ENCODE assay signal across 8 mouse cellular contexts in genomic region chr11:3516859-3517845, GRCm38 (mm10). TPM values are rescaled to one million over a fixed set of nuclear protein-coding genes. Genes with fewer than 3 reads are reported as not detected.
A peak's percentile ranks its signal among the peaks of the same experiment; 100 is the strongest.
DNase-seq lines count a peak whose midpoint lies in the region; ATAC-seq lines count a peak whose summit lies in the region.

No protein-coding gene starts in this region.

- intact Hi-C loops in heart, postnatal 25 days (cut with DNase I) = no loop called here

- H3K27me3 ChIP-seq in heart, embryonic 10.5 days (ENCODE audit: insufficient read depth, poor library complexity, severe bottlenecking) = peaks cover 18% of the 10 kb centered on the region
- peaks cover 8% of the 10 kb centered on the region; the same call in 1 of the 2 replicates for H3K27me3 ChIP-seq in heart, embryonic 13.5 days (replicated peaks)
- peaks cover 2% of the 10 kb centered on the region; the same call in 1 of the 2 replicates for H3K27me3 ChIP-seq in kidney, embryonic 16.5 days (ENCODE audit: insufficient read depth, low read length)
- peaks cover 24% of the 10 kb centered on the region for H3K27me3 ChIP-seq in midbrain, embryonic 11.5 days (ENCODE audit: control insufficient read depth, insufficient read depth, low read length)

- no peaks in the 10 kb centered on the region for H3K9me3 ChIP-seq in heart, embryonic 10.5 days
- no peaks in the 10 kb centered on the region for H3K9me3 ChIP-seq in heart, embryonic 13.5 days
- H3K9me3 ChIP-seq in kidney, embryonic 16.5 days (ENCODE audit: low read length) = no peaks in the 10 kb centered on the region
- H3K9me3 ChIP-seq in midbrain, embryonic 11.5 days (ENCODE audit: control insufficient read depth, low read length) = no peaks in the 10 kb centered on the region

- peaks cover 49% of the 10 kb centered on the region for H3K4me1 ChIP-seq in heart, embryonic 10.5 days
- H3K4me1 ChIP-seq in heart, embryonic 13.5 days = peaks cover 71% of the 10 kb centered on the region
- peaks cover 28% of the 10 kb centered on the region for H3K4me1 ChIP-seq in kidney, embryonic 16.5 days (ENCODE audit: insufficient read depth, low read length)
- peaks cover 14% of the 10 kb centered on the region for H3K4me1 ChIP-seq in midbrain, embryonic 11.5 days (ENCODE audit: control insufficient read depth, insufficient read depth, low read length)

- peak overlapping the region; percentile 42; the same call in 1 of the 2 replicates for H3K27ac ChIP-seq in heart, embryonic 10.5 days
- no peak overlapping the region for H3K27ac ChIP-seq in heart, embryonic 13.5 days (replicated peaks)
- H3K27ac ChIP-seq in kidney, embryonic 16.5 days (ENCODE audit: low read length) = no peak overlapping the region
- H3K27ac ChIP-seq in midbrain, embryonic 11.5 days (ENCODE audit: low read depth, low read length) = no peak overlapping the region

- peak overlapping the region; percentile 77 for H3K4me2 ChIP-seq in heart, embryonic 13.5 days
- H3K4me2 ChIP-seq in kidney, embryonic 16.5 days (replicated peaks; ENCODE audit: low read depth, low read length) = peak overlapping the region; percentile 83
- H3K4me2 ChIP-seq in midbrain, embryonic 11.5 days = peak overlapping the region; percentile 68

- peak overlapping the region; percentile 72 for H3K9ac ChIP-seq in heart, embryonic 13.5 days
- H3K9ac ChIP-seq in kidney, embryonic 16.5 days (replicated peaks; ENCODE audit: low read length) = peak overlapping the region; percentile 53
- peak overlapping the region; percentile 53 for H3K9ac ChIP-seq in midbrain, embryonic 11.5 days (ENCODE audit: low read length)

- H3K4me3 ChIP-seq in heart, embryonic 10.5 days = peak overlapping the region; percentile 55
- peak overlapping the region; percentile 43 for H3K4me3 ChIP-seq in heart, embryonic 13.5 days
- H3K4me3 ChIP-seq in kidney, embryonic 16.5 days (ENCODE audit: low read length) = peak overlapping the region; percentile 35
- peak overlapping the region; percentile 34 for H3K4me3 ChIP-seq in midbrain, embryonic 11.5 days (ENCODE audit: low read depth, low read length)

- DNase-seq in heart, embryonic 10.5 days (ENCODE audit: low spot score) = peak; percentile 77
- no peak for DNase-seq in heart, postnatal 25 days (ENCODE audit: low spot score)
- peak; percentile 77 for DNase-seq in cerebellum, adult 9-11 months
- peak; percentile 91 for DNase-seq in midbrain, embryonic 11.5 days (ENCODE audit: low spot score, missing footprints)
- no peak for DNase-seq in urinary bladder, adult 2 months (ENCODE audit: low spot score)
- no peak for DNase-seq in spleen, adult 12 weeks (ENCODE audit: low spot score)

- H3K36me3 ChIP-seq in heart, embryonic 10.5 days = peaks cover 24% of the 10 kb centered on the region
- H3K36me3 ChIP-seq in heart, embryonic 13.5 days = peaks cover 35% of the 10 kb centered on the region
- H3K36me3 ChIP-seq in kidney, embryonic 16.5 days (ENCODE audit: insufficient read depth, low read length) = peaks cover 25% of the 10 kb centered on the region
- H3K36me3 ChIP-seq in midbrain, embryonic 11.5 days (ENCODE audit: control insufficient read depth, insufficient read depth, low read length) = no peaks in the 10 kb centered on the region; the same call in 1 of the 2 replicates

- WGBS in heart, embryonic 10.5 days = 2% methylated on average over 50 of the region's 50 CpGs
- WGBS in heart, embryonic 13.5 days = 2% methylated on average over 50 of the region's 50 CpGs
- WGBS in kidney, embryonic 16.5 days = under 1% methylated on average over 50 of the region's 50 CpGs
- WGBS in midbrain, embryonic 11.5 days = 2% methylated on average over 50 of the region's 50 CpGs

- no peak for ATAC-seq in heart, embryonic 13.5 days (ENCODE audit: extremely low read depth, insufficient number of reproducible peaks, low FRiP score, low TSS enrichment)
- peak; percentile 33 for ATAC-seq in kidney, embryonic 16.5 days (ENCODE audit: low FRiP score, low TSS enrichment)
- peak; percentile 45; the same call in 1 of the 2 replicates for ATAC-seq in midbrain, embryonic 11.5 days (ENCODE audit: low FRiP score)

RNA-seq across cellular contexts. Expression of gene Selenom, which starts 2.7 kb away (rescaled TPM):
- polyA plus RNA-seq in heart, embryonic 10.5 days (2016; fragmentation: Nextera tagmentation; extraction: Ambion mirVana) = 66.3 and 87.5 TPM in 2 replicates
- 10 to 100 TPM; 40.6 to 44.9 TPM for total RNA-seq in heart, postnatal 25 days (2021)
- 128 and 130 TPM in 2 replicates for polyA plus RNA-seq in heart, embryonic 13.5 days (2015; fragmentation: Nextera tagmentation; extraction: Ambion mirVana)
- 113 and 114 TPM in 2 replicates for polyA plus RNA-seq in kidney, embryonic 16.5 days (2015; fragmentation: Nextera tagmentation; extraction: Ambion mirVana)
- 55.9 and 58.9 TPM in 2 replicates for polyA plus RNA-seq in midbrain, embryonic 11.5 days (2014; fragmentation: Nextera tagmentation; extraction: Ambion mirVana)
- polyA plus RNA-seq in urinary bladder, adult 2 months (2012; rRNA removed) = 321 and 348 TPM in 2 replicates

RNA-seq across cellular contexts. Expression of gene Inpp5j, which starts 12.5 kb away (rescaled TPM):
- polyA plus RNA-seq in heart, embryonic 10.5 days (2016; fragmentation: Nextera tagmentation; extraction: Ambion mirVana) = 2.8 and 9.7 TPM in 2 replicates
- total RNA-seq in heart, postnatal 25 days (2021) = 10 to 100 TPM; 29.4 to 30.6 TPM
- polyA plus RNA-seq in heart, embryonic 13.5 days (2015; fragmentation: Nextera tagmentation; extraction: Ambion mirVana) = 9.0 and 10.0 TPM in 2 replicates
- 2.8 and 3.1 TPM in 2 replicates for polyA plus RNA-seq in kidney, embryonic 16.5 days (2015; fragmentation: Nextera tagmentation; extraction: Ambion mirVana)
- polyA plus RNA-seq in midbrain, embryonic 11.5 days (2014; fragmentation: Nextera tagmentation; extraction: Ambion mirVana) = 0.07 and 0.16 TPM in 2 replicates
- polyA plus RNA-seq in urinary bladder, adult 2 months (2012; rRNA removed) = 0.70 and 1.5 TPM in 2 replicates

RNA-seq across cellular contexts. Expression of gene Smtn, which starts 23.3 kb away (rescaled TPM):
- polyA plus RNA-seq in heart, embryonic 10.5 days (2016; fragmentation: Nextera tagmentation; extraction: Ambion mirVana) = 69.5 and 91.2 TPM in 2 replicates
- total RNA-seq in heart, postnatal 25 days (2021) = 100 to 1,000 TPM; 170 to 174 TPM
- 77.1 and 79.5 TPM in 2 replicates for polyA plus RNA-seq in heart, embryonic 13.5 days (2015; fragmentation: Nextera tagmentation; extraction: Ambion mirVana)
- polyA plus RNA-seq in kidney, embryonic 16.5 days (2015; fragmentation: Nextera tagmentation; extraction: Ambion mirVana) = 110 and 116 TPM in 2 replicates
- 26.6 and 27.1 TPM in 2 replicates for polyA plus RNA-seq in midbrain, embryonic 11.5 days (2014; fragmentation: Nextera tagmentation; extraction: Ambion mirVana)
- polyA plus RNA-seq in urinary bladder, adult 2 months (2012; rRNA removed) = 371 and 680 TPM in 2 replicates

RNA-seq across cellular contexts. Expression of gene Pla2g3, which starts 29.1 kb away (rescaled TPM):
- 0.21 and 0.70 TPM in 2 replicates for polyA plus RNA-seq in heart, embryonic 10.5 days (2016; fragmentation: Nextera tagmentation; extraction: Ambion mirVana)
- not detected for total RNA-seq in heart, postnatal 25 days (2021)
- 0.11 and 0.16 TPM in 2 replicates for polyA plus RNA-seq in heart, embryonic 13.5 days (2015; fragmentation: Nextera tagmentation; extraction: Ambion mirVana)
- polyA plus RNA-seq in kidney, embryonic 16.5 days (2015; fragmentation: Nextera tagmentation; extraction: Ambion mirVana) = 0.32 and 0.56 TPM in 2 replicates
- polyA plus RNA-seq in midbrain, embryonic 11.5 days (2014; fragmentation: Nextera tagmentation; extraction: Ambion mirVana) = 0.38 and 0.54 TPM in 2 replicates
- 0.66 and 0.74 TPM in 2 replicates for polyA plus RNA-seq in urinary bladder, adult 2 months (2012; rRNA removed)

Comparison
In these comparisons a context has a peak if more than half of its experiments do, and no peak if none do; other contexts are left out.
1. DNase-seq: peak in heart, embryonic 10.5 days (single experiment), cerebellum, adult 9-11 months (single experiment) and midbrain, embryonic 11.5 days (single experiment); none in heart, postnatal 25 days (single experiment), urinary bladder, adult 2 months (single experiment) and spleen, adult 12 weeks (single experiment).
2. Peak in every context shown above with its lines, with median percentiles within 50 percentile points of each other: H3K4me3 ChIP-seq, H3K4me2 ChIP-seq and H3K9ac ChIP-seq.